Mouse (Mus musculus): ENCODE measurements around the gene Phldb3.

- no peak for TF ChIP-seq CTCF (IDR thresholded peaks at IDR 0.05; ENCODE audit: extremely low read depth, insufficient read length, insufficient replicate concordance, low read depth, low read length)
- no peak for TF ChIP-seq POLR2A (IDR thresholded peaks at IDR 0.05; ENCODE audit: low read depth, low read length)
These were observed 23.7 kb upstream of the Phldb3 start for GRCm38 (mm10) chr7:24586828-24587227.
